Mouse (Mus musculus) forebrain, embryonic 13.5 days (tissue): ENCODE measurements around the gene Dpysl5. TPM values are rescaled to one million over a fixed set of nuclear protein-coding genes. Genes with fewer than 3 reads are reported as not detected.

Experiments
- polyA plus RNA-seq: library from polyadenylated mRNA; unstranded; fragments of >200 nt; fragmentation: Nextera tagmentation; extraction: Ambion mirVana; gene quantifications from 2 replicates; pipeline ENCODE4 v1.2.1, GENCODE M21; 2015

Gene Dpysl5
- polyA plus RNA-seq, 1 experiment from 2014 or later: 118 TPM

Other genes with a start within 250 kb of the Dpysl5 start
- gene Otof, start 249.6 kb upstream of the Dpysl5 start, polyA plus RNA-seq: 0.41 and 0.98 TPM in 2 replicates
- 0.23 and 0.93 TPM in 2 replicates for gene 1700001C02Rik, start 245.5 kb upstream of the Dpysl5 start, polyA plus RNA-seq
- gene Cib4, start 165.7 kb upstream of the Dpysl5 start, polyA plus RNA-seq: not detected in 2 replicates
- 1.0 TPM in 2 replicates for gene Kcnk3, start 123.4 kb upstream of the Dpysl5 start, polyA plus RNA-seq
- gene Slc35f6, start 63.6 kb upstream of the Dpysl5 start, polyA plus RNA-seq: 26.2 and 29.3 TPM in 2 replicates
- gene Cenpa, start 44.8 kb upstream of the Dpysl5 start, polyA plus RNA-seq: 264 and 275 TPM in 2 replicates
- gene Mapre3, start 103.1 kb downstream of the Dpysl5 start, polyA plus RNA-seq: 64.1 and 72.9 TPM in 2 replicates
- 44.0 and 46.8 TPM in 2 replicates for gene Tmem214, start 156.4 kb downstream of the Dpysl5 start, polyA plus RNA-seq
- gene Agbl5, start 177.1 kb downstream of the Dpysl5 start, polyA plus RNA-seq: 22.7 and 25.3 TPM in 2 replicates
- gene Ost4, start 196.2 kb downstream of the Dpysl5 start, polyA plus RNA-seq: 325 and 333 TPM in 2 replicates
- gene Emilin1, start 201.8 kb downstream of the Dpysl5 start, polyA plus RNA-seq: 10.3 and 15.7 TPM in 2 replicates
- 3.3 and 7.6 TPM in 2 replicates for gene Khk, start 209.9 kb downstream of the Dpysl5 start, polyA plus RNA-seq
- 9.2 and 10.1 TPM in 2 replicates for gene Cgref1, start 234.0 kb downstream of the Dpysl5 start, polyA plus RNA-seq
- gene Preb, start 248.8 kb downstream of the Dpysl5 start, polyA plus RNA-seq: 126 and 132 TPM in 2 replicates